Mouse (Mus musculus): ENCODE results near the gene Coro6. TPM values are rescaled to one million over a fixed set of nuclear protein-coding genes. Genes with fewer than 3 reads are reported as not detected.

The Coro6 gene
- total RNA-seq (2021): 10 to 100 TPM in 1 of 2 experiments, 1 to 10 TPM in 1; 9.3 to 13.2 TPM
- long read RNA-seq, partial matches to known transcripts: 1 of 7 reads
- long read RNA-seq, other reads (novel, unspliced or antisense): 6 of 7 reads

- peak in 1 of 2 experiments; percentile 37 for DNase-seq (ENCODE audit: low spot score in 2 of 2)
Observed at GRCm38 (mm10) chr11:77462283-77463100, at the start of gene Coro6. Gene Coro6 (plus strand): TSS chr11:77462411.

GRCm38 (mm10) chr11:77414141-77414839 is 47.9 kb upstream of the Coro6 start:
- no peak for DNase-seq (ENCODE audit: low spot score in 2 of 2)

- no peak for DNase-seq (ENCODE audit: low spot score in 2 of 2)
Observed at GRCm38 (mm10) chr11:77416212-77417000, 45.8 kb upstream of the Coro6 start.

DNA sequence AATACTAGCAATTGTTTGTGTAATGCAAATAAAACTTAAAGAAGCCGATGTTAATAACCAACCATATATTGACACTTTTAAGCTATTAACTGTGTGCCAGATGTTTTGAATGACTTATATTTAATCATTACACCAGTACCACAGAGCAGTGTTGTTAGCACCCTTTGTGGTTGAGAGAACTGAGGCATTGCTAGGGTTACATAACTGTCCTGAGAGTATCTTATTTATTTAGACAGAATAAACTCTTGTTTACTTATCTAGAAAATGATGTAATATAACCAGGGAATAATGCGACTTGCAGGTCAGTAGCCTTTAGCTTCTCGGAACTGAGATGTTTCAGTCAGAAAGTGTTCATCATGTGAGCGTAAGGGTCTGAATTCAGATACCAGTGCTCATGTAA is 44.2 kb upstream of the Coro6 start:
- DNase-seq (ENCODE audit: low spot score in 2 of 2): no peak

GRCm38 (mm10) chr11:77423175-77423859 is 38.9 kb upstream of the Coro6 start:
- no peak for DNase-seq (ENCODE audit: low spot score in 2 of 2)

DNA sequence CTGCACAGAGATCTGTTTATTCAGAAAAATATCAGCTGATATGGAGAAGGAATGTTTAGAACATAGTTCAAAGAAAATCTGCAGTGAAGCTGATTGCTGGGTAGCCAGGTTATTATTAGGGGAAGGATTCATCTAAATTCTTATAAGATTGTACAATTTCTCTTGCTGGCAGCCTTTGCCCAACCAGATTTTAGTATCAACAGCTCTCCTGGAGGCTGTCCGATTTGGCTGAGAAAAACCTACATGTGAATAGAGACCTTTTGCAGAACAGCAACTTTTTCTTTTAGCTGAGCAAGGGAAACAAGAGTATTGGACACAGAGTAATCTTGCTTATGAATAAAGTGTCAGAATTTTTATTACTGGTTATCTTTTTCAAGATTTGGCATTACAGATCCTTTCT is 33.8 kb upstream of the Coro6 start:
- no peak for DNase-seq (ENCODE audit: low spot score in 2 of 2)

- DNase-seq (ENCODE audit: low spot score in 2 of 2): no peak
Observed at GRCm38 (mm10) chr11:77437026-77437425, 25.2 kb upstream of the Coro6 start.

DNA sequence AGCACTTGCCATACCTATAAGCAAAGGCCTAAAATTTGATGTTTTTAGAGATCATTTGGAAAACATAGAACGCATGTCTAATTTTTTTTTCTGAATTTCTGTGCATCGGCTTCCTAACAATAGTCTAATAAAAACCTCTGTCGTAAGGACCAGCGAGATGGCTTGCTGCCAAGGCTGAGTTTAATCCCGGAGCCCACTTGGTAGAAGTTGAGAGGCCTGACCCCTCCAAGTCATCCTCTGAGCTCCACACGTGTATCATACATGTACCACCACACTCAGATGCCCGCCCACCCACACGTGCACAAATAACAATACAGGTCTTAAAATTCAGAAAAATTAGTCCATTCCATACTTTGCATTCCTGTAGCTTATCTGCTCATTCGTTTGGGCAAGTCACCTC is 22.1 kb upstream of the Coro6 start:
- DNase-seq (ENCODE audit: low spot score in 2 of 2): no peak

GRCm38 (mm10) chr11:77441020-77441419 is 21.2 kb upstream of the Coro6 start:
- DNase-seq (ENCODE audit: low spot score in 2 of 2): no peak

GRCm38 (mm10) chr11:77442186-77443170 is 19.7 kb upstream of the Coro6 start:
- DNase-seq (ENCODE audit: low spot score in 2 of 2): no peak

- no peak for DNase-seq (ENCODE audit: low spot score in 2 of 2)
Observed at GRCm38 (mm10) chr11:77444939-77445338, 17.3 kb upstream of the Coro6 start.

GRCm38 (mm10) chr11:77446628-77447041 is 15.6 kb upstream of the Coro6 start:
- peak; percentile 34 to 45 for DNase-seq (ENCODE audit: low spot score in 2 of 2)

DNA sequence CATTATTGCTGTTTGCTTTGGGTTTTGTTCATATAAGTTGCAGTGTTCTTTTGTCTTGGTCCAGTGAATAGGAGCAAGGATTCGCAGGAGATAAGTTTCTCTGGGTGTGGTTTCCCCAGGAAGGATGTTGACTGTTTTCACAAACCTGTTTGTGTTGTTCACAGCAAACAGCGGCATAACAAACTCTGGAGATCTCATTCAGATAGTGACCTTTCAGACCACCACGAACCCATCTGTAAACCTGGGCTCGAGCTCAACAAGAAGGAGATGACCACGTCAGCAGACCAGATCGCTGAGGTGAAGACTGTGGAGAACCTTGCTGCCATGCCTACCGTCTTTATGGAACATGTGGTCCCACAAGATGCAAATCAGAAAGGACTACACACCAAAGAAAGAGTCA is 13.0 kb upstream of the Coro6 start:
- no peak for DNase-seq (ENCODE audit: low spot score in 2 of 2)

- DNase-seq (ENCODE audit: low spot score in 2 of 2): no peak
Observed at GRCm38 (mm10) chr11:77451670-77452069, 10.5 kb upstream of the Coro6 start.

DNA sequence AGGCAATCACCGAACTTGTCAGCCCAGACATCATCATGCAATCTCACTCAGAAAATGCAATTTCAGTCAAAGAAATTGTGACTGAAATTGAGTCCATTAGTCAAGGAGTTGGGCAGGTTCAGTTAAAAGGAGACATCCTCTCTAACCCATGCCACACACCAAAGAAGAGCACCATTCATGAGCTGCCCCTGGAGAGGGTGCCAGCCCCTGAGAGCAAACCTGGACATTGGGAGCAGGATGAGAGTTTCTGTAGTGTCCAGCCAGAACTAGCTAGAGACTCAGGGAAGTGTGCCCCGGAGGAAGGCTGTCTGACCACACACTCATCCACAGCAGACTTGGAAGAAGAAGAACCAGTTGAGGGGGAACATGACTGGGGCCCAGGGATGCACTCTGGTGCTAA is 8.8 kb upstream of the Coro6 start:
- DNase-seq (ENCODE audit: low spot score in 2 of 2): no peak

- peak in 1 of 2 experiments; percentile 6 for DNase-seq (ENCODE audit: low spot score in 2 of 2)
Observed at GRCm38 (mm10) chr11:77455770-77456510, 6.3 kb upstream of the Coro6 start.

DNA sequence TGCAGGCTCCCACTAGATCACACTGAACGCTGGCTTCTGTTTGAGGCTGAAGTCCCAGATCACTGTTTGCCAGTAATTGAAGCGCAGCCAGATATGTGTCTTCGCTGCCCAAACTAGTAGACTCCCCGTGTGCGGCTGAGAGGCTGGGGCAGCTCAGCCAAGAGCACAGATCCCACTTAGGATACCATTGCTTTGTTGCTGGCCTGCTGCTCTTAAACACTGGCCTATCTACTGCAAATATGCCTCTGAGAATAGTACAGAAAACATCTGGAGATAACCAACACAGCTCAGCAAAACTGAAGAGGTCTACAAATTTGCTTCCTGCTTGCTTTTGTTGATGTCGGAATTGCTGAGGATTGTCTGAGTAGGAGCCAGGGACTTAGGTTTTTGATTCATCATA is 5.3 kb upstream of the Coro6 start:
- peak in 1 of 2 experiments; percentile 55 for DNase-seq (ENCODE audit: low spot score in 2 of 2)

DNA sequence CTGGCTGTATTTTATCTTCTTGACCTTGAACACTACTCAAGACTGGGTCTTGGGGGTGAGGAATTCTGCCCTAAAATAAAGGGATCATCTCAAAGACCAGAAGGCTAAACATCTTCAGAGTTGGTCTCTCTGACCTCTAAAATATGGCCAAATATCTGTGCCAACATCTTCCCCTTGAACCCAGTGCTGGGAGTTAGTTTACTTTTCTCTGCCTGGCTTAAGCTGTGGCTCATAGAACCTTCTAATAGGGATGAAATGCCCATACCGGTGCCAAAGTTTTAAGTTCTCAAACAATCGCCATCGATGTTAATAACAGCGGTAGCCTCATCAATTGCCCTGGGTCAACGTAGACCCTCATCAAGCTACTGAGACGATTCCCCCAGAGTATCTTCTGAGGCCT is 355 bp upstream of the Coro6 start:
- DNase-seq (ENCODE audit: low spot score in 2 of 2): no peak

GRCm38 (mm10) chr11:77463101-77463445 is 862 bp downstream of the Coro6 start:
- no peak for DNase-seq (ENCODE audit: low spot score in 2 of 2)

All from layer of hippocampus, postnatal 10 days (tissue).